Mouse (Mus musculus) ovary, postnatal 10 days (tissue): ENCODE results near the gene Olfr1051.
"Not testable (repeated sequence)": the region's sequence is repeated elsewhere in the genome, so short reads cannot be mapped to it uniquely, and the experiment has no call there.

Experiments used
- DNase-seq: peaks from one replicate; pipeline ENCODE4 v3.0.0; 2022; ENCODE audit warnings: low spot score

The Olfr1051 gene

GRCm38 (mm10) chr2:86278988-86279387 is at the start of gene Olfr1051:
Gene Olfr1051, minus strand, starts transcription at chr2:86279088.
- not testable (repeated sequence) for DNase-seq

GRCm38 (mm10) chr2:86315184-86315583 is 36.3 kb upstream of the Olfr1051 start, which contains the start of gene Olfr1053:
Gene Olfr1053, minus strand, starts transcription at chr2:86315284.
- no peak for DNase-seq

GRCm38 (mm10) chr2:86292155-86292554 is 13.3 kb upstream of the Olfr1051 start, which contains the start of gene Olfr1052:
Gene Olfr1052, plus strand, starts transcription at chr2:86292455.
- no peak for DNase-seq

- DNase-seq: not testable (repeated sequence)
Observed at GRCm38 (mm10) chr2:86258228-86258627, 20.7 kb downstream of the Olfr1051 start, which contains the start of gene Olfr1049. Gene Olfr1049, minus strand, starts transcription at chr2:86258328.

- DNase-seq: no peak
Observed at GRCm38 (mm10) chr2:86240189-86240588, 38.7 kb downstream of the Olfr1051 start, which contains the start of gene Olfr1048. Gene Olfr1048, minus strand, starts transcription at chr2:86240289.

GRCm38 (mm10) chr2:86231301-86231700 is 47.6 kb downstream of the Olfr1051 start, which contains the start of gene Olfr1047:
Gene Olfr1047, minus strand, starts transcription at chr2:86231401.
- no peak for DNase-seq
